8 mouse cellular contexts compared by ENCODE assay signal in genomic region chr19:7196741-7197270, GRCm38 (mm10). TPM values are rescaled to one million over a fixed set of nuclear protein-coding genes. Genes with fewer than 3 reads are reported as not detected.
DNase-seq lines count a peak whose midpoint lies in the region; ATAC-seq lines count a peak whose summit lies in the region.

No protein-coding gene starts in this region.

- 21% methylated on average over 17 of the region's 17 CpGs for WGBS in intestine, embryonic 15.5 days
- 45% methylated on average over 17 of the region's 17 CpGs for WGBS in liver, embryonic 16.5 days (ENCODE audit: insufficient replicate concordance)

- no peak overlapping the region for H3K27ac ChIP-seq in intestine, embryonic 15.5 days
- no peak overlapping the region for H3K27ac ChIP-seq in liver, embryonic 16.5 days (ENCODE audit: low read length)

- no peak overlapping the region for H3K4me2 ChIP-seq in intestine, embryonic 15.5 days (replicated peaks)
- H3K4me2 ChIP-seq in liver, embryonic 16.5 days (ENCODE audit: low read depth, low read length) = no peak overlapping the region

- peak; percentile 67 for ATAC-seq in intestine, embryonic 15.5 days
- ATAC-seq in liver, embryonic 16.5 days (ENCODE audit: low read depth) = peak; percentile 20
- no peak for ATAC-seq in CD4-positive, CD25-positive, alpha-beta regulatory T cell, adult 4 months

- H3K4me1 ChIP-seq in intestine, embryonic 15.5 days (replicated peaks) = peaks cover 29% of the 10 kb centered on the region
- H3K4me1 ChIP-seq in liver, embryonic 16.5 days (ENCODE audit: control insufficient read depth, low read depth, low read length) = peaks cover 13% of the 10 kb centered on the region

- no peak overlapping the region for H3K9ac ChIP-seq in intestine, embryonic 15.5 days
- H3K9ac ChIP-seq in liver, embryonic 16.5 days (ENCODE audit: low read depth, low read length) = no peak overlapping the region

- no peak overlapping the region for H3K4me3 ChIP-seq in intestine, embryonic 15.5 days (replicated peaks)
- no peak overlapping the region for H3K4me3 ChIP-seq in liver, embryonic 16.5 days (ENCODE audit: low read depth, low read length)

- no peaks in the 10 kb centered on the region for H3K27me3 ChIP-seq in intestine, embryonic 15.5 days (replicated peaks)
- H3K27me3 ChIP-seq in liver, embryonic 16.5 days (ENCODE audit: control insufficient read depth, insufficient read depth, low read depth, low read length) = no peaks in the 10 kb centered on the region

- peak; percentile 73 for DNase-seq in MN1 (ENCODE audit: low spot score)
- peak; percentile 72 for DNase-seq in embryo, embryonic 11 days
- DNase-seq in retina, postnatal 1 day = peak; percentile 50
- no peak for DNase-seq in urinary bladder, postnatal 14 days (ENCODE audit: low spot score)
- no peak for DNase-seq in gastrocnemius, postnatal 4 days (ENCODE audit: low spot score in 2 of 2)

- peaks cover 34% of the 10 kb centered on the region for H3K36me3 ChIP-seq in intestine, embryonic 15.5 days
- peaks cover 20% of the 10 kb centered on the region for H3K36me3 ChIP-seq in liver, embryonic 16.5 days (ENCODE audit: control insufficient read depth, insufficient read depth)

- H3K9me3 ChIP-seq in intestine, embryonic 15.5 days = no peaks in the 10 kb centered on the region
- H3K9me3 ChIP-seq in liver, embryonic 16.5 days (replicated peaks; ENCODE audit: control insufficient read depth, low read length) = no peaks in the 10 kb centered on the region

RNA-seq across cellular contexts. Expression of gene Otub1, which starts 9.3 kb away (rescaled TPM):
- polyA plus RNA-seq in intestine, embryonic 15.5 days (2015; fragmentation: Nextera tagmentation; extraction: Ambion mirVana) = 166 and 172 TPM in 2 replicates
- polyA plus RNA-seq in liver, embryonic 16.5 days (2015; fragmentation: Nextera tagmentation; extraction: Ambion mirVana) = 50.0 and 50.9 TPM in 2 replicates
- 100 to 1,000 TPM; 157 to 198 TPM for polyA plus RNA-seq in CD4-positive, CD25-positive, alpha-beta regulatory T cell, adult 4 months (2017; shearing (Covaris generic))
- 10 to 100 TPM; 73.9 to 79.3 TPM for total RNA-seq in gastrocnemius, postnatal 4 days (2021)

RNA-seq across cellular contexts. Expression of gene Cox8a, which starts 20.6 kb away (rescaled TPM):
- 1,343 and 1,351 TPM in 2 replicates for polyA plus RNA-seq in intestine, embryonic 15.5 days (2015; fragmentation: Nextera tagmentation; extraction: Ambion mirVana)
- 563 and 565 TPM in 2 replicates for polyA plus RNA-seq in liver, embryonic 16.5 days (2015; fragmentation: Nextera tagmentation; extraction: Ambion mirVana)
- polyA plus RNA-seq in CD4-positive, CD25-positive, alpha-beta regulatory T cell, adult 4 months (2017; shearing (Covaris generic)) = 100 to 1,000 TPM; 223 to 296 TPM
- total RNA-seq in gastrocnemius, postnatal 4 days (2021) = 100 to 1,000 TPM; 437 to 448 TPM

RNA-seq across cellular contexts. Expression of gene Naa40, which starts 44.2 kb away (rescaled TPM):
- polyA plus RNA-seq in intestine, embryonic 15.5 days (2015; fragmentation: Nextera tagmentation; extraction: Ambion mirVana) = 49.8 and 52.9 TPM in 2 replicates
- polyA plus RNA-seq in liver, embryonic 16.5 days (2015; fragmentation: Nextera tagmentation; extraction: Ambion mirVana) = 22.1 TPM in 2 replicates
- 10 to 100 TPM; 21.9 to 26.8 TPM for polyA plus RNA-seq in CD4-positive, CD25-positive, alpha-beta regulatory T cell, adult 4 months (2017; shearing (Covaris generic))
- total RNA-seq in gastrocnemius, postnatal 4 days (2021) = 10 to 100 TPM; 20.1 to 22.4 TPM

Comparison
In these comparisons a context has a peak if more than half of its experiments do, and no peak if none do; other contexts are left out.
1. DNase-seq: peak in MN1 (single experiment), embryo, embryonic 11 days (single experiment) and retina, postnatal 1 day (single experiment); none in urinary bladder, postnatal 14 days (single experiment) and gastrocnemius, postnatal 4 days (0 of 2).